Mouse (Mus musculus) erythroblast, adult 5-6 weeks (primary cell): Measurements from ENCODE around the gene Calr. TPM values are rescaled to one million over a fixed set of nuclear protein-coding genes. Genes with fewer than 3 reads are reported as not detected.

Experiments used
- ATAC-seq: replicated peaks from 2 replicates; pipeline ENCODE4 v1.8.0; 2016; ENCODE audit warnings: moderate number of reproducible peaks, mild to moderate bottlenecking, moderate TSS enrichment, inconsistent platforms; ENCODE audit not compliant: poor library complexity, low FRiP score, severe bottlenecking
- total RNA-seq, 2 experiments: library from RNA; stranded (forward) in 1 of 2; stranded (reverse) in 1 of 2; fragments of 150-400 nt in 1 of 2; fragments of 200-764, 138-1000 nt in 1 of 2; gene quantifications; 2 replicates each; pipeline versions ENCODE4 v1.2.3 to v1.2.4; 2015 to 2017; ENCODE audit warnings: low replicate concordance in 2 of 2

The Calr gene
- 255 and 289 TPM in 2 replicates for total RNA-seq (2015; ENCODE audit: low replicate concordance)
- total RNA-seq (2017; ENCODE audit: low replicate concordance), result 800 and 908 TPM in 2 replicates

DNA sequence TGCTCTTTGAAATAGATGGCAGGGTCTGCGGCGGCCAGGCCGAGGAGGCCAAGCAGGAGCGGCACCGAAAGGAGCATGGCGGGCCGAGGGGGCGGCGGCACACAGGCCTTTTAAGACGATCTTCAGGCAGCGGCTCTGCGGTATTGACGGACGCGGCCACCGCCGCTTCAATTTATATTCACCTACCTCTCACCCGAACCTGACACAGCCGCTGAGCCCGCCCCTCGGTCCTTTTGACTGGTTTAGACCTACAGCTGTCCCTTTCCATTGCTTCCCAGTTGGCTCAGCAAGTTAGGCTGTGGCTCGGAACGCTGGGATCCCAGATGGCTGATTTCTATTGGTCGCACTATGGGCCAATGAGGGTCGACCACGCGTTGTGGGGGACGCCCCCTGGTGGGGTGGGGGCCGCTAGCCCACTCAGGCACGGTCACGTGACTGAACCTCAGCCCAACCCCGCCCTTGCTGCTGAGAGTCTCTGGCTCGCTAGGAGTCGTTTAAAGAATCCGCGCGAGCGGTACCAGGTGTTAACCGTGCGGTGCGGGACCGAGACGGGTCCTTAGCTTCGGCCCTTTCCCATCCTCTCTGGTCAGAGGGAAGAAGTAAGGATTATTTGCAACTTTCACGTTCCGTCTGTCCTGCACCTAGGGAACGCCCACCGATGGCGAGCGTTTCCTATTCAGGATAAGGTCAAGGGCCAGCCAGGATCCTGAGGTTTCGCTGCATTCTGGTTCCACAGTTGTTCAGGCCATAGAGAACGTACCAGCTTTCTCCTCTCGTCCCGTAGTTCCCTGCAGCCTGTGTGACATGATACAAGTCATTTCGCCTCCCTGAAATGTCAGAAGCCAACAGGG, at the start of gene Calr:
TSS of gene Calr (minus strand) at position 213 of the 851 bp plus-strand sequence.
- peak; percentile 92 for ATAC-seq

GRCm38 (mm10) chr8:84895963-84896362, 49.2 kb upstream of the Calr start:
- no peak for ATAC-seq

GRCm38 (mm10) chr8:84893709-84894134, 47.0 kb upstream of the Calr start, which contains the start of gene Gcdh:
Gene Gcdh, minus strand, starts transcription at chr8:84893921.
- ATAC-seq, result peak; percentile 96

GRCm38 (mm10) chr8:84892993-84893708, 46.4 kb upstream of the Calr start:
- ATAC-seq, result no peak

DNA sequence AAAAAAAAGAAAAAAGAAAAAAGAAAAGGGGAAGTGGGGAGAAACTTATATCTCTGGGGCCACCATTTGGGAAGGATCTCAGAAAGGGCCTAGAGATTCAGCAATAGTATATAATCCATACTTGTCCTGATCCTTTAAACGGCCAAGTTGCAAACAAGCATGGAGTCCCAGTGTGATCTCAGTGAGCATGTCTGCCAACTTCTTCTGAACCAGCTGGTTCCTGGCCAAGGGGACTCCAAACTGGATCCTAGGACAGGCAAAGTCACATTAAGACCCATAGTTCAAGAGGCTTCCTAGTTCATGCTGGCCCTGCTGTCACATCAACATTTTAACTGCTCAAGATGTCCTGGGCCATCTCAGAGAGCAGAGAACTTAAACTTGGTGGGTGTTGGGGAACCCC, 42.4 kb upstream of the Calr start:
- no peak for ATAC-seq

- ATAC-seq, result no peak
These were observed 41.5 kb upstream of the Calr start for GRCm38 (mm10) chr8:84888280-84888679.

- ATAC-seq, result no peak
These were observed 38.0 kb upstream of the Calr start for GRCm38 (mm10) chr8:84884728-84885127.

DNA sequence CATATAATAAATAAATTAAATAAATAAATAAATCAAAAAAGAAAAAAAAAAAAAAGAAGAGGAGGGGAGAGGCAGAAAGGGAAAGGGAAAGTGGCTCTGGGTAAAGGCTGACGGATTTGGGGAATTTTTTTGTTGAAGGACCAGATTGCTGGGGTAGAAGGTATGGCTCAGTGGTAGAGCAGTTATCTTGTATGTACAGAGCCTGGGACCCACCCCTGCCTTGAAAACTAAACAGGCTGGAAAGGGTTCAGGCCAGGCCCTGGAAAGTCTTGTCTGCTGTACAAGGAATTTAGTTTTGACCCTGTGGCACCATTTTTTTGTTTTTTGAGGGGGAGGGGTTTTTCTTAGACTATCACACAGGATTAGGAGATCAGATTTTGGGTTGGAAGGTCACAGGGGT, 32.2 kb upstream of the Calr start:
- ATAC-seq, result peak; percentile 68; the same call in 1 of the 2 replicates

- no peak for ATAC-seq
These were observed 30.7 kb upstream of the Calr start for GRCm38 (mm10) chr8:84877297-84878035.

- no peak for ATAC-seq
These were observed 27.6 kb upstream of the Calr start for GRCm38 (mm10) chr8:84874339-84874738.

DNA sequence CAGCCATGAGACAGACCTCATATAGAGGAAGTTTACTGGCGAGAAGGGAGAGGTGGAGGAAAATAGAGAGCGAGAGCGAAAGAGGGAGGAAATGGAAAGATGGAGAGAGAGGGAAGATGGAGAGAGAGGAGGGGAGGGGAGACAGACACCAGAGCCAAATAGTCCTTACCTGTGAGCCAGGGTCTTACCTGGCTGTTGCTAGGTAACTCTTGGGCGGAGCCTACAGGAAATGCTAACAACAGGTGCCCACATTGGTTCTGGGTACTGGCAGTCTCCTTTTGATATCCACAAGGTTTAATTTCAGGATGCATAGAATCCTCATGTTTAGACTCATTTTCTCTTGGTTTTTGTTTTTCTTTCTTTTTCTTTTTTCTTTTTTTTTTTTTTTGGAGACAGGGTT, 26.3 kb upstream of the Calr start:
- ATAC-seq, result no peak

DNA sequence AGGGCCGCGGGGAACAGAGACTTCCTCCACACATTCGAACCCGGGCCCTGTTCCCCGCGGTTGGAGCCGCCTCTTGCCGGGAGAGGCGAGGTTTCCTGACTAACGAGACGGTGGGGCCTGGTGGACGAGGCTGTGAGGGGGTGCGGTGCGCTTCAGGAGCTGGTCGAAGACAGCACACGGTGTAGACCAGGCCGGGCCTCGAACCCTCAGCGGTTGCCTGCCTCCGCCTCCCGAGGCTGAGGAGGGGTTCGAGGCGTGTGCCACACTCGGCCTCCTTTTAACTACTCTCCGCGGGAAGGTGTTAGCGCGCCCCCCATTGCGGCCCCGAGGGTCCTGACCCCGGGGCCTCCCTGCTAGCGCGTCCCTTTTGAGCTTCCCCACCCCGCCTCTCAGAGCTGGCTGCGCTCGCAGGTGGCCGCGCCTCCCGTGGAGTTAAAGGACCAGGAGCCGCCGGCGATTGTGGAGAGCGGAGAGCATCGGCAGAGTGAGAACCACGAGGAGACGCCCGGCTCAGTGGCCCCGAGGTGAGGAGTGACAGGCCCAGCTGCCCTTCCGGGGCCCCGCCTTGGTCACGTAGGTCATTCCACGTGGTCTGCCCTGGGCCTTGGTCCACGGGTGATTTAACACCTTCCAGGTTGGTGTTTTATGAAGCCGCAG, 25.7 kb upstream of the Calr start:
- ATAC-seq, result peak; percentile 73

- ATAC-seq, result peak; percentile 75
These were observed 24.9 kb upstream of the Calr start, which contains the start of gene Syce2 for GRCm38 (mm10) chr8:84871376-84872308. Gene Syce2, plus strand, starts transcription at chr8:84872111.

GRCm38 (mm10) chr8:84856864-84857441, 10.2 kb upstream of the Calr start, which contains the start of gene Farsa:
Gene Farsa, plus strand, starts transcription at chr8:84856989.
- peak; percentile 95 for ATAC-seq

- ATAC-seq, result peak; percentile 30
These were observed 9.7 kb upstream of the Calr start for GRCm38 (mm10) chr8:84856434-84856833.

GRCm38 (mm10) chr8:84847684-84848435, 1.1 kb upstream of the Calr start:
- no peak for ATAC-seq

DNA sequence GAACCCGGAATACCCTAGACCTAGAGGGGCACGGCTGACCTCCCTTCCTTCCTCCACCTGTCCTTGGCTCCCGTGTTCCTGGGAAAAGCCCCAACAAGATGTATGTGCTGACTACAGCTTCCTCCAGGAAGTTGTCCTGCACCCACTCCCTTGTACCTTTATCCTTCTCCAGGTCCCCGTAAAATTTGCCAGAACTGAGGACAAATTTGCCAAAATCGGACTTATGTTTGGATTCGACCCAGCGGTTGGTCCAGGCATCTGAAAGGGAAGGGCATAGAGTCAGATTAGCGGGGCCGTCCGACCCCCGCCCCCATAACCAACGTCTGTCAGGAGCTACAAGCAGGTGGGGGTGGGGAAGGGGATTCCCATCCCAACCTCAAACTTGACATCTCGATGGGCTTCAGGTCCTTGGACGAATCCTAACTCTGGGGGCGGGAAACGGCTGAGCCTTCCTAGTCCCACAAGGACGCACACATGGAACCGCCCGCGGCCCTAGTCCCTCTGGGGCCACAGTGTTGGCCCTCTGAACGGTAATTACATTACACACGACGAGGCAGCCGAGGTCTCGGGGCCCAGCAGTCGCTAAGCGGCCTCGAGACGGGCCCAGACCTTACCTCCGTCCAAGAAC, 526 bp downstream of the Calr start:
- ATAC-seq, result peak; percentile 9
